Comparison of ENCODE assay signal across 11 mouse cellular contexts in genomic region chr16:10741082-10741481, GRCm38 (mm10). TPM values are rescaled to one million over a fixed set of nuclear protein-coding genes. Genes with fewer than 3 reads are reported as not detected.
A peak's percentile ranks its signal among the peaks of the same experiment; 100 is the strongest.
DNase-seq lines count a peak whose midpoint lies in the region; ATAC-seq and TF ChIP-seq lines count a peak whose summit lies in the region.
"Had no signal": no experiment of that assay in that cellular context is flagged by ENCODE, and none has a peak within 500 bp of the region (broad histone marks: within the 10 kb centered on the region; RNA-seq: fewer than 3 reads in every experiment).

No protein-coding gene starts in this region.

- no peaks in the 10 kb centered on the region for H3K9me3 ChIP-seq in kidney, embryonic 16.5 days (ENCODE audit: low read length)
- H3K9me3 ChIP-seq in lung, postnatal 0 days (ENCODE audit: low read length) = no peaks in the 10 kb centered on the region
- H3K9me3 ChIP-seq in midbrain, embryonic 16.5 days (replicated peaks; ENCODE audit: control insufficient read depth, low read length, poor library complexity, severe bottlenecking) = no peaks in the 10 kb centered on the region

- no peak for TF ChIP-seq EP300 in lung, postnatal 0 days (IDR thresholded peaks at IDR 0.05)

- H3K27me3 ChIP-seq in kidney, adult 2 months (replicated peaks; ENCODE audit: control insufficient read depth, insufficient read depth, low read length) = no peaks in the 10 kb centered on the region
- no peaks in the 10 kb centered on the region for H3K27me3 ChIP-seq in kidney, embryonic 16.5 days (ENCODE audit: insufficient read depth, low read length)
- no peaks in the 10 kb centered on the region for H3K27me3 ChIP-seq in lung, postnatal 0 days (replicated peaks; ENCODE audit: insufficient read depth, low read length)
- no peaks in the 10 kb centered on the region for H3K27me3 ChIP-seq in midbrain, embryonic 16.5 days (ENCODE audit: control insufficient read depth, insufficient read depth, low read depth, low read length)

- ATAC-seq in kidney, embryonic 16.5 days (ENCODE audit: low FRiP score, low TSS enrichment) = no peak
- peak; percentile 96 for ATAC-seq in activated CD4-positive, CD25-positive, alpha-beta regulatory T cell, adult 4 months
- ATAC-seq in lung, postnatal 0 days = peak; percentile 72
- no peak for ATAC-seq in midbrain, embryonic 16.5 days

- no peak overlapping the region for H3K4me3 ChIP-seq in kidney, adult 2 months (ENCODE audit: insufficient read depth, low read depth, low read length)
- no peak overlapping the region for H3K4me3 ChIP-seq in kidney, embryonic 16.5 days (ENCODE audit: low read length)
- H3K4me3 ChIP-seq in lung, postnatal 0 days (ENCODE audit: low read depth, low read length) = no peak overlapping the region
- no peak overlapping the region for H3K4me3 ChIP-seq in midbrain, embryonic 16.5 days (ENCODE audit: low read depth, low read length)

- H3K9ac ChIP-seq in kidney, embryonic 16.5 days (replicated peaks; ENCODE audit: low read length) = no peak overlapping the region
- no peak overlapping the region for H3K9ac ChIP-seq in lung, postnatal 0 days (replicated peaks; ENCODE audit: low read depth)
- H3K9ac ChIP-seq in midbrain, embryonic 16.5 days (ENCODE audit: low read depth, low read length) = no peak overlapping the region

- H3K36me3 ChIP-seq in kidney, adult 2 months (ENCODE audit: control insufficient read depth, insufficient read depth, low read length) = no peaks in the 10 kb centered on the region
- H3K36me3 ChIP-seq in kidney, embryonic 16.5 days (ENCODE audit: insufficient read depth, low read length) = no peaks in the 10 kb centered on the region
- H3K36me3 ChIP-seq in lung, postnatal 0 days (ENCODE audit: insufficient read depth, low read length) = no peaks in the 10 kb centered on the region
- H3K36me3 ChIP-seq in midbrain, embryonic 16.5 days (ENCODE audit: control insufficient read depth, insufficient read depth, low read length) = no peaks in the 10 kb centered on the region

- no peak for TF ChIP-seq POLR2A in kidney, adult 2 months (IDR thresholded peaks at IDR 0.05; ENCODE audit: low read depth, low read length)

- DNase-seq in kidney, adult 2 months = peak; percentile 78
- peak; percentile 51 for DNase-seq in A20 (ENCODE audit: low read depth, low spot score)
- DNase-seq in lung, postnatal 0 days (ENCODE audit: low spot score) = peak; percentile 92
- no peak for DNase-seq in cerebellum, postnatal 10 days
- DNase-seq in embryo, embryonic 11 days = no peak
- DNase-seq: left cerebral cortex, postnatal 4 days had no signal

- no peak for TF ChIP-seq CTCF in kidney, adult 2 months (conservative IDR thresholded peaks at IDR 0.05; ENCODE audit: insufficient read depth, insufficient read length, low read depth, low read length)
- no peak for TF ChIP-seq CTCF in lung, postnatal 0 days (IDR thresholded peaks at IDR 0.05)

- peak overlapping the region; percentile 19; the same call in 1 of the 2 replicates for H3K27ac ChIP-seq in kidney, adult 2 months (ENCODE audit: insufficient read depth, low read depth, low read length)
- no peak overlapping the region for H3K27ac ChIP-seq in kidney, embryonic 16.5 days (ENCODE audit: low read length)
- H3K27ac ChIP-seq in lung, postnatal 0 days (ENCODE audit: low read length) = no peak overlapping the region
- H3K27ac ChIP-seq in midbrain, embryonic 16.5 days (ENCODE audit: low read length) = no peak overlapping the region

- H3K4me2 ChIP-seq in kidney, embryonic 16.5 days (replicated peaks; ENCODE audit: low read depth, low read length) = no peak overlapping the region
- H3K4me2 ChIP-seq in lung, postnatal 0 days (replicated peaks; ENCODE audit: low read depth, low read length) = no peak overlapping the region
- H3K4me2 ChIP-seq in midbrain, embryonic 16.5 days (ENCODE audit: low read length) = no peak overlapping the region

- H3K4me1 ChIP-seq in kidney, adult 2 months (ENCODE audit: control insufficient read depth, insufficient read depth, low read length) = peaks cover 18% of the 10 kb centered on the region
- H3K4me1 ChIP-seq in kidney, embryonic 16.5 days (ENCODE audit: insufficient read depth, low read length) = peaks cover 22% of the 10 kb centered on the region
- peaks cover 15% of the 10 kb centered on the region; the same call in 1 of the 2 replicates for H3K4me1 ChIP-seq in lung, postnatal 0 days (ENCODE audit: insufficient read depth, low read depth, low read length)
- H3K4me1 ChIP-seq in midbrain, embryonic 16.5 days (ENCODE audit: control insufficient read depth, insufficient read depth, low read length) = no peaks in the 10 kb centered on the region

- WGBS in kidney, adult 2 months = 61% methylated on average over 2 of the region's 2 CpGs
- 81% methylated on average over 2 of the region's 2 CpGs for WGBS in kidney, embryonic 16.5 days
- WGBS in lung, postnatal 0 days = 45% methylated on average over 2 of the region's 2 CpGs
- 92% methylated on average over 2 of the region's 2 CpGs for WGBS in midbrain, embryonic 16.5 days

RNA-seq across cellular contexts. Expression of gene Socs1, which starts 44.3 kb away (rescaled TPM):
- polyA plus RNA-seq in kidney, adult 2 months (2012; rRNA removed) = 1.8 and 2.7 TPM in 2 replicates
- 5.8 and 7.3 TPM in 2 replicates for polyA plus RNA-seq in kidney, embryonic 16.5 days (2015; fragmentation: Nextera tagmentation; extraction: Ambion mirVana)
- 1 to 10 TPM; 4.0 to 4.6 TPM for polyA plus RNA-seq in activated CD4-positive, CD25-positive, alpha-beta regulatory T cell, adult 4 months (2017; shearing (Covaris generic))
- polyA plus RNA-seq in lung, postnatal 0 days (2015; fragmentation: Nextera tagmentation; extraction: Ambion mirVana) = 9.0 and 13.4 TPM in 2 replicates
- 4.0 and 5.0 TPM in 2 replicates for polyA plus RNA-seq in midbrain, embryonic 16.5 days (2015; fragmentation: Nextera tagmentation; extraction: Ambion mirVana)

RNA-seq across cellular contexts. Expression of gene Tnp2, which starts 47.4 kb away (rescaled TPM):
- 3.7 and 8.9 TPM in 2 replicates for polyA plus RNA-seq in kidney, adult 2 months (2012; rRNA removed)
- not detected in 2 replicates for polyA plus RNA-seq in kidney, embryonic 16.5 days (2015; fragmentation: Nextera tagmentation; extraction: Ambion mirVana)
- 1 to 10 TPM; 5.7 to 6.3 TPM for polyA plus RNA-seq in activated CD4-positive, CD25-positive, alpha-beta regulatory T cell, adult 4 months (2017; shearing (Covaris generic))
- polyA plus RNA-seq in lung, postnatal 0 days (2015; fragmentation: Nextera tagmentation; extraction: Ambion mirVana) = not detected in 2 replicates
- not detected in 2 replicates for polyA plus RNA-seq in midbrain, embryonic 16.5 days (2015; fragmentation: Nextera tagmentation; extraction: Ambion mirVana)
- polyA plus RNA-seq: embryonic facial prominence, embryonic 11.5 days had no signal

RNA-seq across cellular contexts. Expression of gene Prm3, which starts 49.6 kb away (rescaled TPM):
- not detected in 2 replicates for polyA plus RNA-seq in kidney, adult 2 months (2012; rRNA removed)
- polyA plus RNA-seq in kidney, embryonic 16.5 days (2015; fragmentation: Nextera tagmentation; extraction: Ambion mirVana) = not detected in 2 replicates
- polyA plus RNA-seq in activated CD4-positive, CD25-positive, alpha-beta regulatory T cell, adult 4 months (2017; shearing (Covaris generic)) = not detected
- polyA plus RNA-seq in lung, postnatal 0 days (2015; fragmentation: Nextera tagmentation; extraction: Ambion mirVana) = not detected in 2 replicates
- not detected in 2 replicates for polyA plus RNA-seq in midbrain, embryonic 16.5 days (2015; fragmentation: Nextera tagmentation; extraction: Ambion mirVana)
- polyA plus RNA-seq: embryonic facial prominence, embryonic 11.5 days; heart, embryonic 16.5 days had no signal

RNA-seq across cellular contexts. Expression of gene Prm2, which starts 54.9 kb away (rescaled TPM):
- polyA plus RNA-seq in kidney, adult 2 months (2012; rRNA removed) = 1.8 and 5.4 TPM in 2 replicates
- polyA plus RNA-seq in kidney, embryonic 16.5 days (2015; fragmentation: Nextera tagmentation; extraction: Ambion mirVana) = not detected in 2 replicates
- polyA plus RNA-seq in activated CD4-positive, CD25-positive, alpha-beta regulatory T cell, adult 4 months (2017; shearing (Covaris generic)) = not detected
- not detected in 2 replicates for polyA plus RNA-seq in lung, postnatal 0 days (2015; fragmentation: Nextera tagmentation; extraction: Ambion mirVana)
- not detected in 2 replicates for polyA plus RNA-seq in midbrain, embryonic 16.5 days (2015; fragmentation: Nextera tagmentation; extraction: Ambion mirVana)
- polyA plus RNA-seq: embryonic facial prominence, embryonic 11.5 days; heart, embryonic 16.5 days had no signal

Comparison
In these comparisons a context has a peak if more than half of its experiments do, and no peak if none do; other contexts are left out.
1. DNase-seq: peak in kidney, adult 2 months (single experiment), A20 (single experiment) and lung, postnatal 0 days (single experiment); none in cerebellum, postnatal 10 days (0 of 2) and embryo, embryonic 11 days (single experiment).
2. ATAC-seq: peak in activated CD4-positive, CD25-positive, alpha-beta regulatory T cell, adult 4 months (single experiment) and lung, postnatal 0 days (single experiment); none in kidney, embryonic 16.5 days (single experiment) and midbrain, embryonic 16.5 days (single experiment).